Mouse (Mus musculus) natural killer cell, adult 2 months (primary cell): ENCODE results near the gene 4932438H23Rik.

Source experiments
- DNase-seq, 2 experiments: peaks; one replicate each; pipeline ENCODE4 v3.0.0; 2022; ENCODE audit warnings: low spot score in 2 of 2

4932438H23Rik gene

GRCm38 (mm10) chr16:91057261-91057660, 37.7 kb downstream of the 4932438H23Rik start:
- DNase-seq, result no peak

- peak in 1 of 2 experiments; percentile 54 for DNase-seq
Measured at GRCm38 (mm10) chr16:91056043-91056821, 38.7 kb downstream of the 4932438H23Rik start.

GRCm38 (mm10) chr16:91055150-91055549, 39.8 kb downstream of the 4932438H23Rik start:
- no peak for DNase-seq

GRCm38 (mm10) chr16:91053599-91053998, 41.3 kb downstream of the 4932438H23Rik start:
- no peak for DNase-seq

GRCm38 (mm10) chr16:91045511-91045910, 49.4 kb downstream of the 4932438H23Rik start:
- peak; percentile 34 to 57 for DNase-seq

GRCm38 (mm10) chr16:91044270-91045182, 50.4 kb downstream of the 4932438H23Rik start, which contains the start of gene Paxbp1:
Gene Paxbp1, minus strand, starts transcription at chr16:91044543.
- DNase-seq, result peak; percentile 97 to 98

GRCm38 (mm10) chr16:91043461-91044248, 51.3 kb downstream of the 4932438H23Rik start:
- DNase-seq, result peak; percentile 56 to 67

GRCm38 (mm10) chr16:91042640-91043039, 52.3 kb downstream of the 4932438H23Rik start:
- no peak for DNase-seq

- DNase-seq, result no peak
Measured at GRCm38 (mm10) chr16:91035866-91036265, 59.1 kb downstream of the 4932438H23Rik start.

GRCm38 (mm10) chr16:91030751-91031150, 64.2 kb downstream of the 4932438H23Rik start:
- DNase-seq, result no peak

GRCm38 (mm10) chr16:91029901-91030300, 65.0 kb downstream of the 4932438H23Rik start:
- no peak for DNase-seq

GRCm38 (mm10) chr16:91029161-91029743, 65.7 kb downstream of the 4932438H23Rik start:
- DNase-seq, result no peak

GRCm38 (mm10) chr16:91026290-91026689, 68.6 kb downstream of the 4932438H23Rik start:
- DNase-seq, result no peak

GRCm38 (mm10) chr16:91023384-91023783, 71.5 kb downstream of the 4932438H23Rik start:
- DNase-seq, result peak in 1 of 2 experiments; percentile 26

GRCm38 (mm10) chr16:91020842-91021483, 74.0 kb downstream of the 4932438H23Rik start:
- DNase-seq, result no peak

GRCm38 (mm10) chr16:91019476-91019875, 75.4 kb downstream of the 4932438H23Rik start:
- DNase-seq, result no peak

- DNase-seq, result no peak
Measured at GRCm38 (mm10) chr16:91015761-91016160, 79.2 kb downstream of the 4932438H23Rik start.

GRCm38 (mm10) chr16:91011847-91012246, 83.1 kb downstream of the 4932438H23Rik start:
- no peak for DNase-seq

GRCm38 (mm10) chr16:91011021-91011683, 83.8 kb downstream of the 4932438H23Rik start, which contains the start of gene Synj1:
Gene Synj1, minus strand, starts transcription at chr16:91011308.
- peak; percentile 86 to 91 for DNase-seq

GRCm38 (mm10) chr16:91010581-91011020, 84.3 kb downstream of the 4932438H23Rik start:
- no peak for DNase-seq
